Mouse (Mus musculus): ENCODE data around the gene Trmt1. TPM values are rescaled to one million over a fixed set of nuclear protein-coding genes. Genes with fewer than 3 reads are reported as not detected.

Gene Trmt1
- total and polyA plus RNA-seq, 2 experiments: 20.7 to 58.6 TPM

DNA sequence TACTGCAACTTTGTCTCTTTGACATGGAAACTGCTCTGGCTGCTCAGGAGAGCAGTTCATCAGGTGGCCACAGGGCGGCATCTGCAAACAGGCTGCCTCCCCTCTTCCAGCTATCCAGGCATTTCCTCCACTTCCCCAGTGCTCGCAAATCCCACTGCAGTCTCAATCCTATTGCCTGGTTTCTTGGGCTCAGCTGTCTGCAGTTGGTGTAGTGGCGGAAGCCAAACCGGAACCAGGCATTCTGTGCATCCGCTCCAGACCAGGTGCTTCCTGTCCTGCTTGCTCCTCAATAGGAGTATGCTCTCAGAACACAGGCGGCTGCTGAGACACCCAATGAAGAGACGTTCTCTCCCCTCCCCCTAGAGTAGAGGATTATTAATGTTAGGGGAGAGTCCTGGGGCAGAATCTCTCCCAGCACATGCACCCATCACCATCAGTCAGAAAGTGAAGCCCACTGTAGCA, 13.8 kb downstream of the Trmt1 start:
- Histone ChIP-seq H3K27me3 (ENCODE audit: control insufficient read depth, insufficient read depth, low read length) (no peaks in the 10 kb centered on the region), H3K36me3 (ENCODE audit: control insufficient read depth, insufficient read depth, low read length) (peaks cover 4% of the 10 kb centered on the region), H3K4me1 (ENCODE audit: control insufficient read depth, insufficient read depth, low read length) (peaks cover 13% of the 10 kb centered on the region), H3K27ac (replicated peaks; ENCODE audit: insufficient read depth, low read depth, low read length) (0 out of 2 replicates have a peak overlapping the region, but pooled peaks have one; percentile 4), H3K4me3 (ENCODE audit: insufficient read depth, low read depth, low read length) (no peak overlapping the region), H3K9ac (ENCODE audit: low read depth, low read length) (no peak overlapping the region), H3K79me2 (ENCODE audit: control insufficient read depth, insufficient read depth, low read length) (no peaks in the 10 kb centered on the region)
- DNase-seq (ENCODE audit: extremely low read depth, low read depth, low spot score): no peak
- WGBS: 75% methylated on average over 7 of the region's 7 CpGs
- TF ChIP-seq CTCF (IDR thresholded peaks at IDR 0.05; ENCODE audit: low read depth, low read length) (peak; percentile 80), POLR2A (IDR thresholded peaks at IDR 0.05; ENCODE audit: extremely low read depth, insufficient read depth, low read length) (no peak)

DNA sequence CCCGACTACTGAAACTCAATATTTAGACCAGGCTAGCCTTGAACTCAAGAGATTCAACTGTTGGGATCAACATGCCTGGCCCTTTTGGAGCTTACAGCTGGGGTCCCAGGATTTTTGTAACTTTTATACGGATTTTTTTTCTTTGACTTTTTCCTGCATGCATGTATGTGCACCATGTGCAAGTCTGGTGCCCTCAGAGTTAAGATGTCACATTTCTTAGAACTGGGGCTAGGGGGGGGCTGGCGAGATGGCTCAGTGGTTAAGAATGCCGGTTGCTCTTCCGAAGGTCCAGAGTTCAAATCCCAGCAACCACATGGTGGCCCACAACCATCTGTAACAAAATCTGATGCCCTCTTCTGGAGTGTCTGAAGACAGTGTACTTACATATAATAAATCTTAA, 14.4 kb downstream of the Trmt1 start:
- no peak for TF ChIP-seq POLR2A (IDR thresholded peaks at IDR 0.05; ENCODE audit: extremely low read depth, insufficient read depth, low read length)
- no peak for TF ChIP-seq CTCF (IDR thresholded peaks at IDR 0.05; ENCODE audit: low read depth, low read length)
- no peaks in the 10 kb centered on the region for H3K27me3 ChIP-seq (ENCODE audit: control insufficient read depth, insufficient read depth, low read length)
- peaks cover 4% of the 10 kb centered on the region for H3K36me3 ChIP-seq (ENCODE audit: control insufficient read depth, insufficient read depth, low read length)
- WGBS: 71% methylated on average over 5 of the region's 5 CpGs
- H3K4me1 ChIP-seq (ENCODE audit: control insufficient read depth, insufficient read depth, low read length): peaks cover 15% of the 10 kb centered on the region
- no peak overlapping the region for H3K27ac ChIP-seq (replicated peaks; ENCODE audit: insufficient read depth, low read depth, low read length)
- no peak overlapping the region for H3K9ac ChIP-seq (ENCODE audit: low read depth, low read length)
- H3K79me2 ChIP-seq (ENCODE audit: control insufficient read depth, insufficient read depth, low read length): peaks cover 3% of the 10 kb centered on the region; the same call in 1 of the 2 replicates
- DNase-seq (ENCODE audit: extremely low read depth, low read depth, low spot score): no peak
- H3K4me3 ChIP-seq (ENCODE audit: insufficient read depth, low read depth, low read length): no peak overlapping the region

DNA sequence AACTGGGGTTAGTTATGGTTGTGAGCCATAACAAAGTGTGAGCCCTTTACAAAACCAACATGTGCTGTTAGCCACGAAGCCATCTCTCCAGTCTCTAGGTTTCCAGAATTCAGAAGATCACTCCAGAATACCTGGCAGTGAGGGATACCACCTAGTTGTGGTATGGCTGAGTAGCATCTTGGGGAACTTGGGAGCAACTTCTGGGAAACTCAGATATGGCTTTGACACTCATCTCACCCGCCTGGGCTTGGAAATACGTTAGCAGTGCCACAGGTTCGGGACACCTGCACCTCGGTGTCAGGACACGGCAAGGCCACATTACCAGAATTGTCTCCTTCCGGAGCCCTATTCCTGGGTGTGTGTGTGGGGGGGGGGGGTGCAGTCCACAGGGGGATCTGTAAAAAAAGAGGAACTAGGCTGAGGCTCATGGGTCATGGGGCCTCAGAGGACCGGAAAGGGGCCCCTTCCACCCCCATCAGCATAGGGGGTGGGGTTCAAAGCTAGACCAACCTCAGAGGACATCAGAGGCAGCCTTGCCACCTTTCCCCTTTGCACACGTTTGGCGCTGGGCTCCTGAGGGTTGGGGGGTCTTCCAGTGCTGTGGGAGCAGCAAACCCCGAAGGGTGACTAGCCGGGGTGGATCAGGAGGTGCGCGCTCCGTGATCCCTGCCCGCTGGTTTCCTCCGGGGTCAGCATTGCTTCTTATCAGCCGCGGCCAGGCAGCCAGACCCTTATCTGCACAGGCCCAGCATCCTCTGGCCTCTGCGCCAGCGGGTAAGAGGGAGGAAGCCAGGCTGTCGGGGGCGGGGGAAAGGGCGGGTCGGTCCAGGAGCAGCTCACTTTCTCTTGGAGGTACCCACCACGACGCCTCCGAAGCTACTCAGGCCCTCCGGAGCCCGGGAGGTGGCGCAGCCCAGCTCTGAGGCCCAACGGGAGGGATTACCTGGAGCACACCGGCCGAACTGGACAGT, 15.1 kb downstream of the Trmt1 start, which contains the start of gene Lyl1:
Lyl1 (plus strand) TSS at position 517 of the 971 bp plus-strand sequence.
- Histone ChIP-seq H3K4me1 (ENCODE audit: control insufficient read depth, insufficient read depth, low read length) (peaks cover 15% of the 10 kb centered on the region), H3K27ac (replicated peaks; ENCODE audit: insufficient read depth, low read depth, low read length) (peak within 1 kb of the TSS; percentile 33), H3K9ac (ENCODE audit: low read depth, low read length) (peak within 1 kb of the TSS; percentile 46), H3K4me3 (ENCODE audit: insufficient read depth, low read depth, low read length) (peak within 1 kb of the TSS; percentile 59), H3K36me3 (ENCODE audit: control insufficient read depth, insufficient read depth, low read length) (peaks cover 3% of the 10 kb centered on the region), H3K27me3 (ENCODE audit: control insufficient read depth, insufficient read depth, low read length) (no peaks in the 10 kb centered on the region), H3K79me2 (ENCODE audit: control insufficient read depth, insufficient read depth, low read length) (peaks cover 3% of the 10 kb centered on the region; the same call in 1 of the 2 replicates)
- 47% methylated on average over 34 of the region's 34 CpGs for WGBS
- TF ChIP-seq CTCF (IDR thresholded peaks at IDR 0.05; ENCODE audit: low read depth, low read length): no peak
- TF ChIP-seq POLR2A (IDR thresholded peaks at IDR 0.05; ENCODE audit: extremely low read depth, insufficient read depth, low read length): no peak
- DNase-seq (ENCODE audit: extremely low read depth, low read depth, low spot score): no peak

DNA sequence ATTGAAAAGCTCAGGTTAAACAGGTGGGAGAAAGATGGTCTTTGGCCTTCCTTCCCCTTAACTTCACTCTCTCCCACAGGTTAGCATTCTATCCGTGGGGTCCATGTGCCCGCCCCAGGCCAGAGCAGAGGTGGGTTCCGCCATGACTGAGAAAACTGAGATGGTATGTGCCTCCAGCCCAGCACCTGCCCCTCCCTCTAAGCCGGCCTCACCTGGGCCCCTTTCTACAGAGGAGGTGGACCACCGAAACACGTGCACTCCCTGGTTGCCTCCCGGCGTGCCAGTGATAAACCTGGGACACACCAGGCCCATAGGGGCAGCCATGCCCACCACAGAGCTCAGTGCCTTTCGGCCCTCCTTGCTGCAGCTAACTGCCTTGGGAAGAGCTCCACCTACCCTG, 16.5 kb downstream of the Trmt1 start:
- Histone ChIP-seq H3K27ac (replicated peaks; ENCODE audit: insufficient read depth, low read depth, low read length) (no peak overlapping the region), H3K79me2 (ENCODE audit: control insufficient read depth, insufficient read depth, low read length) (peaks cover 3% of the 10 kb centered on the region; the same call in 1 of the 2 replicates), H3K4me1 (ENCODE audit: control insufficient read depth, insufficient read depth, low read length) (peaks cover 15% of the 10 kb centered on the region), H3K4me3 (ENCODE audit: insufficient read depth, low read depth, low read length) (no peak overlapping the region), H3K9ac (ENCODE audit: low read depth, low read length) (no peak overlapping the region), H3K27me3 (ENCODE audit: control insufficient read depth, insufficient read depth, low read length) (no peaks in the 10 kb centered on the region), H3K36me3 (ENCODE audit: control insufficient read depth, insufficient read depth, low read length) (peaks cover under 1% of the 10 kb centered on the region; the same call in 1 of the 2 replicates)
- WGBS: 86% methylated on average over 9 of the region's 9 CpGs
- no peak for DNase-seq (ENCODE audit: extremely low read depth, low read depth, low spot score)
- TF ChIP-seq CTCF (IDR thresholded peaks at IDR 0.05; ENCODE audit: low read depth, low read length) (no peak), POLR2A (IDR thresholded peaks at IDR 0.05; ENCODE audit: extremely low read depth, insufficient read depth, low read length) (no peak)

DNA sequence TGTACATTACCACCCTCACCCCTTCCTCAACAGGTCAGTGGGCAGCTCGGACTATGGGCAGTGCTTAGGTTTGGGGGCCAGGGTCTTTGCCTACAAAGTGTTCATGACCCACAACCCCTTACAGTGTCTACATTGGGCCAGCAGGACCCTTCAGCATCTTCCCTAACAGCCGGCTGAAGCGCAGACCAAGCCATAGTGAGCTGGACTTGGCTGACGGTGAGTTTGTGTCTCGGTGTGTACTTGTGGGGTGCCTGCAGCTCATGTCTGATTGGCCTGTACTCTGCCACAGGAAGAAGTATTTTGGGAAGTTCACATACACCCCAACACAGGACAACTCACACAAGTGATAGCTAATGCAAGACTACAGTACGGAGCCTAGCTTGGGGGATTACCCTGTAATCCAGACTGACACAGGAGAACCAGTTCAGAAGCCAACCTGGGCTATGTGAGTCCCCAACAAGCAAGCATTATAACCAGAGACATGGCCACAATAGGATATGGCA, 16.9 kb downstream of the Trmt1 start:
- Histone ChIP-seq H3K27ac (replicated peaks; ENCODE audit: insufficient read depth, low read depth, low read length) (no peak overlapping the region), H3K27me3 (ENCODE audit: control insufficient read depth, insufficient read depth, low read length) (no peaks in the 10 kb centered on the region), H3K4me1 (ENCODE audit: control insufficient read depth, insufficient read depth, low read length) (peaks cover 17% of the 10 kb centered on the region), H3K4me3 (ENCODE audit: insufficient read depth, low read depth, low read length) (no peak overlapping the region), H3K36me3 (ENCODE audit: control insufficient read depth, insufficient read depth, low read length) (no peaks in the 10 kb centered on the region), H3K9ac (ENCODE audit: low read depth, low read length) (no peak overlapping the region), H3K79me2 (ENCODE audit: control insufficient read depth, insufficient read depth, low read length) (peaks cover 3% of the 10 kb centered on the region; the same call in 1 of the 2 replicates)
- DNase-seq (ENCODE audit: extremely low read depth, low read depth, low spot score): no peak
- 87% methylated on average over 6 of the region's 6 CpGs for WGBS
- TF ChIP-seq POLR2A (IDR thresholded peaks at IDR 0.05; ENCODE audit: extremely low read depth, insufficient read depth, low read length) (no peak), CTCF (IDR thresholded peaks at IDR 0.05; ENCODE audit: low read depth, low read length) (no peak)
